Mouse (Mus musculus) lung, adult 2 months (tissue): Measurements from ENCODE around the gene Pkn2. TPM values are rescaled to one million over a fixed set of nuclear protein-coding genes. Genes with fewer than 3 reads are reported as not detected.

Experiments used
- DNase-seq: peaks from one replicate; pipeline ENCODE4 v3.0.0; 2022
- H3K4me1 ChIP-seq: fragments of 200-500 bp; 2 replicates; pipeline ENCODE4 v1.6.1; 2011; ENCODE audit warnings: low read length; ENCODE audit not compliant: control insufficient read depth, insufficient read depth
- H3K4me3 ChIP-seq: fragments of 200-500 bp; replicated peaks from 2 replicates; pipeline ENCODE3; 2011; ENCODE audit warnings: low read depth, mild to moderate bottlenecking, control low read depth, low read length; ENCODE audit errors: extremely low read depth
- CTCF ChIP-seq: fragments of 200-500 bp; IDR thresholded peaks from 2 replicates; pipeline ENCODE4 v1.5.1; 2011; ENCODE audit warnings: mild to moderate bottlenecking, low read length, control low read depth; ENCODE audit not compliant: insufficient read depth
- POLR2A ChIP-seq: fragments of 200-500 bp; IDR thresholded peaks from 2 replicates; pipeline ENCODE4 v1.6.1; 2011; ENCODE audit warnings: low read depth, mild to moderate bottlenecking, control low read depth, low read length, borderline replicate concordance; ENCODE audit errors: extremely low read depth
- WGBS: fragments of 180-500 bp; shearing (Covaris S2); methylation state at CpG from one replicate; pipeline ENCODE4 v1.1.7; 2018; 5-methylcytosine and 5-hydroxymethylcytosine counted together
- polyA plus RNA-seq: library from polyadenylated mRNA; depleted of rRNA; stranded (reverse); fragments of >200 nt; gene quantifications from 2 replicates; pipeline ENCODE4 v1.2.3, GENCODE M21; 2012

Gene Pkn2
- polyA plus RNA-seq, 1 experiment = 17.6 TPM

GRCm38 (mm10) chr3:142834024-142834423, 47.8 kb downstream of the Pkn2 start:
- Histone ChIP-seq H3K4me3 (no peak overlapping the region), H3K4me1 (no peaks in the 10 kb centered on the region; the same call in none of the 2 replicates)
- 76% methylated on average over 4 of the region's 4 CpGs for WGBS
- DNase-seq = no peak
- TF ChIP-seq POLR2A (no peak), CTCF (no peak)

DNA sequence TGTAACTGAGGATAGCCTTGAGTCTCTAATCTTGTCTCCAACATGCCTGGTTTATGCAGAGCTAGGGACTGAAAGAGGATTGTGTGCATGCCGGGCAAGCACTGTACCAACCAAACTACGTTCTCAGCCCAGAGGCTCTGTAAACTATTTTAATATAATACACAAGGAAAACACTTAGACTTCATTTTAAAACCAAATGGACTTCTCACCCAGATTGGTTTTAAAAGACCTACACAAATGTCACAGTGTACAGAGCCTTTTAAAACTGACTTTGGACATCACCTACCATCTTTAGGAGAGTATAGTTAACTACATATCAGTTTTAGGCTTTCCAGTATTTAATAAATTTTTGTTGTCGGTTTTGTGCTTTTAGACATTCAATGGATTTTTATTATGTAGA, 48.9 kb downstream of the Pkn2 start:
- 84% methylated on average over 3 of the region's 3 CpGs for WGBS
- no peak for DNase-seq
- TF ChIP-seq CTCF = no peak
- no peak for TF ChIP-seq POLR2A

DNA sequence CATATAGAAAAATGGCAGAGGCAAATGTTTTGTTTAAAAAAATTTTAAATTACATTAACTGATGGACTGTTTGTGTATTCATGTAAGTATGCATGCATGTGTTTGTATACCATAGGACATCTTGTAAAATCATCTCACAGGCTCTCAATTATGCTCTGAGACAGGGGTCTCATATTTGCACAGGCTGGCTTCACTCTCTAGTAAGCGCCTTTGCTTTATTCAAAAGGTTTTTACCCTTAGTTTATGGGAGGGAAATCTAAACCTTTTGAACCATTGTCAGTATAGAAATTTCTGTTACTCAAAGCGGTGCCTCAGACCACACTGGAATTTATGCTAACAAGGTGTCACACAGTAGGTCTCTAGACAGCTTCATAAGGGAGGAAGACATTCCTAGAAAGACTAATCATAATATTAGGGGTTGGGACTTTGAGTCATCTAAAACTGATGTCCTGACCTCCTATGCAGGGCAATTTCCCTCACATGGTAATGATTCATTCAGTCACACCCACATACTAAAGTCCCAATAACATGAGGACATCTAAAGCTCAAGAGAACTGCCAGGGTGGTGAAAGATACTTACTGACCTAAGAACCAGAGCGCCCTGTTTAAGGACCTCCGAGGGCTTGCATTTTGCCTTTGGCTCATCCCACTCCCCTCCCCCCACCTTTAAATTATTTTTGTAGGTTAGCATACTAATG, 55.2 kb downstream of the Pkn2 start:
- Histone ChIP-seq H3K4me3 (no peak overlapping the region), H3K4me1 (no peaks in the 10 kb centered on the region)
- 87% methylated on average over 4 of the region's 4 CpGs for WGBS
- no peak for DNase-seq
- TF ChIP-seq CTCF = no peak
- no peak for TF ChIP-seq POLR2A

More for the DNA sequence above, 48.9 kb downstream of the Pkn2 start:
- Histone ChIP-seq H3K4me1 (no peaks in the 10 kb centered on the region; the same call in 1 of the 2 replicates), H3K4me3 (no peak overlapping the region)

DNA sequence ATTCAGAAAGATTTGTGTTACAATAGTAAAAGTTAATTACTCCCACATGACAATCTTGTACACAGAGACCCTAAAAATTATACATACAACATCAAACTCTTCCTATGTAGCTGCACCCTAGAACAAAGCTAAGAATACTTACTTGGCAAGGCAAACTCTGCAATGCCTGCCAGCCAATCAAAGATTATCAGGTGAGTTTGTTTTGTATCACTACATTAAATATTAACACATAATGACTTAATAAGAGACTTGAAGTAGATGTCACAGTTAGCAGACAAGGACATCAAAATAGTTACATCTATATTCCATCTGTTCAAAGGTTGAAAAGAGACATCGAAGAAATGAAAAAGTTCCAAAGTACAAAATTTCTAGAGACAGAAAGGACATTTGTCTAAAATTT, 58.2 kb downstream of the Pkn2 start:
- H3K4me3 ChIP-seq = no peak overlapping the region
- 85% methylated on average over 1 of the region's 1 CpGs for WGBS
- DNase-seq = no peak
- no peaks in the 10 kb centered on the region for H3K4me1 ChIP-seq
- TF ChIP-seq POLR2A (no peak), CTCF (no peak)

DNA sequence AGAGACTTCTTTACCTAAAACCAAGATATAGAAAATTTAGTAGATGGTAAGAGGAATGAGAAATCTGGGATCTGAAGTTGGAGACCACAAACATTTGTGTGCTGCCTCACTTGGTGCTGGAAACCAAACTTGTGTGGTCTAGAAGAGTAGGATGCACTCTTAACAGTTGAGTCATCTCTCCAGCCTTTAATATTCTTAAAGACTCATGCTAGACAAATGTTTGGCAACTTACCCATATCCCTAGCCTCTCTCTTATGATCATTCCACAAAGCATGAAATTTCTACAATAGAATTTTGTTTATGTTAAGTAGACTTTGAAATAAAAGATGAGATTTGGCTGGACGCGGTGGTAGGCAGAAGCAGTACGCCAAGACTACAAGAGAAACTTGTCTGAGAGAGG, 64.3 kb downstream of the Pkn2 start:
- no peaks in the 10 kb centered on the region for H3K4me1 ChIP-seq
- no peak overlapping the region for H3K4me3 ChIP-seq
- no peak for TF ChIP-seq CTCF
- no peak for TF ChIP-seq POLR2A
- DNase-seq = no peak
- WGBS = 75% methylated on average over 3 of the region's 3 CpGs

GRCm38 (mm10) chr3:142811582-142811981, 70.2 kb downstream of the Pkn2 start:
- 85% methylated on average over 3 of the region's 3 CpGs for WGBS
- Histone ChIP-seq H3K4me3 (no peak overlapping the region), H3K4me1 (no peaks in the 10 kb centered on the region)
- DNase-seq = no peak
- TF ChIP-seq POLR2A (no peak), CTCF (no peak)

DNA sequence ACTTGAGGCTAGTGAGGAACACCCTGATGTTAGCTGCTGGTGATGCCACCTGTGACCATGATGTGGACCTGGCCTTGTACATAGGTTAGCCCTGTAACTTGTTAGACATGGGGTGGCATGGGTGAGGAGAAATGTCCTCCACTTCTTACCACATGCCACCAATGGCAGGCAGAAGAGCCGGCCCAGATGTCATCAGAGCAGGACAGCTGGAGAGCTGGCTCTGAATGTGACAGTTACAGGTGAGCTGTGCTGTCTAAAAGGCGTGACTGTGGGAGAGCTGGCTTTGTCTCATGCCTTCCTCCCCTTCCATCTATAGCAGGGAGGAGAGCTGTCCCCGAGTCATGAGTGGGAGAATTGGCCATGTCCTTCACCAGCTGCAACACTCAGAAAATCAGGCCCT, 86.2 kb downstream of the Pkn2 start:
- H3K4me3 ChIP-seq = no peak overlapping the region
- H3K4me1 ChIP-seq = no peaks in the 10 kb centered on the region
- no peak for TF ChIP-seq POLR2A
- TF ChIP-seq CTCF = no peak
- WGBS = 85% methylated on average over 3 of the region's 3 CpGs
- DNase-seq = no peak

DNA sequence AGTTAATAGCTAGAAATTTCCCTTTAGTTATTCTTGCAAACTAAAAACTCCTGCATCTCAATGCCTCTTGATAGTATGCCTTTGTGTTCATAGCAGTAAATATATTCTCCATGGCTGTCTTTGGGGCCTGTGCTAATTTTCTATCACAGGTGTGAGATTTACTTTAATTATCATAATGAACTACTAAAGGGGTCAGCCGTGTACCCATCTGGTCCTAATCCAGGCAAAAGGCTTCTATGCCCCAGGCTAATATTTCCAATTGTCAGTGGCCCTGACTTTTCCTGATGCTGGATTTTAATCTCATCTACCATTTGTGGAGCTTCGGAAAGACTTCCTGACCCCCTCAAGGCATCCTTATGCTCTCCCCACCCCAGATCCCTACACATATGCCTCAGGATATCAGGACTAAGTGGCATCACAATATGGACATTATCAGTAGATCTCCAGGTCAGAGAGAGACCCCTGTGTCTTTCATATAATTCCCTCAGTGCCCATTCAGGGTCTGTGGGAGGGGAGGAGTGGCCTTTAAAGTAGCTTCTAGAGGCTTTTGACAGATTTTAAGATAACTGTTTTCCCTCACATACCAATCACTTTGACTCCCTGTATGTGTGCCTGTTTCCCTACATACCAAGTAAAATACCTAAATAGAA, 95.3 kb downstream of the Pkn2 start:
- TF ChIP-seq POLR2A (no peak), CTCF (no peak)
- WGBS = 76% methylated on average over 2 of the region's 2 CpGs
- no peak for DNase-seq
- H3K4me1 ChIP-seq = no peaks in the 10 kb centered on the region
- H3K4me3 ChIP-seq = no peak overlapping the region

DNA sequence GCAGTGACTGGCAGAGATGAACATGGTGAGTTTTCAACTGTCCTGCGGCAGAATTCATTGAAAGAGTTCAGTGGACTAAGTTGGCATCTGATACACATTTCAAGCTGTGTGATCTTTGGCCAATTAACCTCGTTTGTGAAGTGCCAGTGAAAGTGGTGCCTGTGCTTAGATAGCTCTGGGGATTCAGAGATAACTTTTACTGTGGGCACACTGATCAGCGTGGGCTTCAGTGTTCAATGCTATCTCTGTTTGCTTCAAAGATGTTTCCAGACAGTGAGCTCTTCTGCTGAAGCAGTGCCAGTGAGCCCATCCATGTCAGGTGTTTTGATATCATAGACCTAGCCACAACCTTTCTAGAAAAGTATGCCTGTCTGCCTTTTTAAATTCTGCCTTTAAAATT, 104.6 kb downstream of the Pkn2 start:
- TF ChIP-seq POLR2A (no peak), CTCF (no peak)
- H3K4me3 ChIP-seq = no peak overlapping the region
- WGBS = 59% methylated on average over 3 of the region's 3 CpGs
- H3K4me1 ChIP-seq = no peaks in the 10 kb centered on the region; the same call in 1 of the 2 replicates
- no peak for DNase-seq
